Mouse (Mus musculus): ENCODE measurements around the gene Vmp1. TPM values are rescaled to one million over a fixed set of nuclear protein-coding genes. Genes with fewer than 3 reads are reported as not detected.

The Vmp1 gene
- polyA plus RNA-seq, 1 experiment from 2014 or later = 119 TPM

DNA sequence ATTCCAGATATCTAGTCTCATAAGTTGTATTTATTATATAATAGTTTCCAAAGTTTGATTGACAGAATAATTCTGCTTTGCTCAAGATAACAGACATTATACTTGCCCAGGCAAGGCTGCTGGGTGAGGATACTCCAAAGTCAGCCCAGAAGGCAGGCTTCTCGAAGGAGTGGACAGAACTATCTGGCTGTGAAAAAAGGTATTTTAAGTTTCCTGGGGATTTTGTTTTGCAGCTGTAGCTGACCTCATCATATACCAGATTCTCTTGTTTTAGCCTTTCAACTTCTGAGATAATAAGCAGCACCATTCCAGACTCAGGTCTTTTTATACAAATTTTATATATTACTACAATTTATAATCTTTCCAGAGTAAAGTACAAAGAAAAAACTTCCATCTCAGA lies 34.1 kb downstream of the Vmp1 start:
- no peak for DNase-seq (ENCODE audit: low spot score)

DNA sequence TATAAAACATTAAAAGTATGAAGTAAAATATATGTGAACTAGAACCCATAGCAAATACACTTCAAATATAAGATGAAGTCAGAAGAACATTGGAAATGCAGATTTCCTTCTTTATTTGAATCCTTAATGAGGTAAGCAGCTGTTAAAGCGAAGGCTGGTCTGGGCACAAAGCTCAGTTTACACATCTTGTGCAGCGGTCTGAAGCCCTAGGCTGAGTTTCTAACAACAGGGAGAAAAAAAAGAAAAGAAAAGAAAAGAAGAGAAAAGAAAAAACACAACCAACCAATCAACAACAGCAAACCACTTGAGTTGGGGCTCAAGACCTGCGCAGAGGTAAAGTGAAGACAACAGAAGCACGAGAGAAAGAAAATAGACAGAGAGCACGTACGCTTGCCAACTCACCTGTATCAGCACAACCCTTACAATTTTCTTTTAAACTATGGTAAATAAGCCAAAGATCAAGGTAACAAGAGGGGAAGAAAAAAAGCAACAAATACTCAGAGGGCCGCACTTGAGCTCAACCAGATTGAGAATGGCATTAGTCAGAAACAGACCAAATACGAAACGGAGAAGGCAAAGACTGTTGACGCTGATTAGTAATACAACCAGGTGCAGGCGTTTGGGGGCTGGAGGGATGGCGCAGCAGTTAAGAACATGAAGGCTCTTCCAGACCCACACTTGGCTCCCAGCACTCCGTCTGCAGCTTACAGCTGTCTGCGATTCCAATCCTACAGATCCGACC lies 35.8 kb downstream of the Vmp1 start:
- no peaks in the 10 kb centered on the region for H3K27me3 ChIP-seq (replicated peaks; ENCODE audit: control insufficient read depth, insufficient read depth, low read length)
- no peak overlapping the region for H3K4me3 ChIP-seq (ENCODE audit: low read depth, low read length)
- no peak overlapping the region for H3K27ac ChIP-seq (ENCODE audit: low read depth, low read length)
- ATAC-seq = no peak
- no peaks in the 10 kb centered on the region for H3K4me1 ChIP-seq (ENCODE audit: control insufficient read depth, insufficient read depth, low read length)
- no peak overlapping the region for H3K9ac ChIP-seq (ENCODE audit: low read length)
- 69% methylated on average over 15 of the region's 15 CpGs for WGBS
- H3K4me2 ChIP-seq (ENCODE audit: low read length) = no peak overlapping the region
- DNase-seq (ENCODE audit: low spot score) = peak; percentile 19
- peaks cover 8% of the 10 kb centered on the region; the same call in 1 of the 2 replicates for H3K36me3 ChIP-seq (ENCODE audit: control insufficient read depth, insufficient read depth, low read length)
- H3K9me3 ChIP-seq (replicated peaks; ENCODE audit: control insufficient read depth, low read length) = no peaks in the 10 kb centered on the region

More for the DNA sequence above, 34.1 kb downstream of the Vmp1 start:
- Histone ChIP-seq H3K9ac (ENCODE audit: low read length) (no peak overlapping the region), H3K4me1 (ENCODE audit: control insufficient read depth, insufficient read depth, low read length) (no peaks in the 10 kb centered on the region), H3K9me3 (replicated peaks; ENCODE audit: control insufficient read depth, low read length) (no peaks in the 10 kb centered on the region), H3K27me3 (replicated peaks; ENCODE audit: control insufficient read depth, insufficient read depth, low read length) (no peaks in the 10 kb centered on the region), H3K4me3 (ENCODE audit: low read depth, low read length) (no peak overlapping the region), H3K27ac (ENCODE audit: low read depth, low read length) (no peak overlapping the region), H3K4me2 (ENCODE audit: low read length) (no peak overlapping the region), H3K36me3 (ENCODE audit: control insufficient read depth, insufficient read depth, low read length) (no peaks in the 10 kb centered on the region)
- ATAC-seq = no peak
- WGBS = 90% methylated on average over 1 of the region's 1 CpGs

GRCm38 (mm10) chr11:86646885-86647459 lies 36.7 kb downstream of the Vmp1 start:
- H3K4me1 ChIP-seq (ENCODE audit: control insufficient read depth, insufficient read depth, low read length) = no peaks in the 10 kb centered on the region
- no peak overlapping the region for H3K4me2 ChIP-seq (ENCODE audit: low read length)
- H3K4me3 ChIP-seq (ENCODE audit: low read depth, low read length) = no peak overlapping the region
- no peak overlapping the region for H3K9ac ChIP-seq (ENCODE audit: low read length)
- H3K27me3 ChIP-seq (replicated peaks; ENCODE audit: control insufficient read depth, insufficient read depth, low read length) = no peaks in the 10 kb centered on the region
- peaks cover 14% of the 10 kb centered on the region; the same call in 1 of the 2 replicates for H3K36me3 ChIP-seq (ENCODE audit: control insufficient read depth, insufficient read depth, low read length)
- WGBS = 82% methylated on average over 3 of the region's 3 CpGs
- DNase-seq (ENCODE audit: low spot score) (no peak), ATAC-seq (no peak)
- H3K9me3 ChIP-seq (replicated peaks; ENCODE audit: control insufficient read depth, low read length) = no peaks in the 10 kb centered on the region
- H3K27ac ChIP-seq (ENCODE audit: low read depth, low read length) = no peak overlapping the region

- 47% methylated on average over 7 of the region's 7 CpGs for WGBS
- ATAC-seq (no peak), DNase-seq (ENCODE audit: low spot score) (peak; percentile 10)
- Histone ChIP-seq H3K27ac (ENCODE audit: low read depth, low read length) (no peak overlapping the region), H3K4me2 (ENCODE audit: low read length) (no peak overlapping the region), H3K27me3 (replicated peaks; ENCODE audit: control insufficient read depth, insufficient read depth, low read length) (no peaks in the 10 kb centered on the region), H3K36me3 (ENCODE audit: control insufficient read depth, insufficient read depth, low read length) (peaks cover 16% of the 10 kb centered on the region; the same call in 1 of the 2 replicates), H3K4me1 (ENCODE audit: control insufficient read depth, insufficient read depth, low read length) (no peaks in the 10 kb centered on the region), H3K4me3 (ENCODE audit: low read depth, low read length) (no peak overlapping the region), H3K9me3 (replicated peaks; ENCODE audit: control insufficient read depth, low read length) (no peaks in the 10 kb centered on the region), H3K9ac (ENCODE audit: low read length) (no peak overlapping the region)
These were observed 37.4 kb downstream of the Vmp1 start for GRCm38 (mm10) chr11:86646136-86646834.

DNA sequence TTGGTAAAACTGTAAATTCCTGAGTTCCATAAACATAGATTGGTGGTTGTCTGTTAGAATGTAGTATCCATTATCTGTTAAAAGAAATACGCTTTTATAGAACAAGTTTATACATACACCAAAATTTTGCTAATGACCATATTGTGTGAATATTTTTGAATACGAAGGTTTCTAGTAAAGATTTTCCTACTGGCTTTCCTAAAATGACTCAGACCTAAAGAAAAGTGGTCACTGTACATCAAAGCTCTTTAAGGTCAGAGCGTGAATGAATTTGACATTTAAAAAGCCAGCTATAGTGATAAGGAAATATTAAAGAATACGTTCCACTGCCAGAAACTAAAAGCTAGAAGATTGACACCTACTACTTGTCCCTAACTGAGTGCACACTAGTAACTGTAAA lies 39.1 kb downstream of the Vmp1 start:
- H3K9me3 ChIP-seq (replicated peaks; ENCODE audit: control insufficient read depth, low read length) = no peaks in the 10 kb centered on the region
- ATAC-seq (no peak), DNase-seq (ENCODE audit: low spot score) (no peak)
- H3K9ac ChIP-seq (ENCODE audit: low read length) = no peak overlapping the region
- WGBS = 96% methylated on average over 4 of the region's 4 CpGs
- H3K27ac ChIP-seq (ENCODE audit: low read depth, low read length) = no peak overlapping the region
- H3K36me3 ChIP-seq (ENCODE audit: control insufficient read depth, insufficient read depth, low read length) = peaks cover 16% of the 10 kb centered on the region; the same call in 1 of the 2 replicates
- no peaks in the 10 kb centered on the region for H3K27me3 ChIP-seq (replicated peaks; ENCODE audit: control insufficient read depth, insufficient read depth, low read length)
- no peak overlapping the region for H3K4me2 ChIP-seq (ENCODE audit: low read length)
- H3K4me3 ChIP-seq (ENCODE audit: low read depth, low read length) = no peak overlapping the region
- no peaks in the 10 kb centered on the region for H3K4me1 ChIP-seq (ENCODE audit: control insufficient read depth, insufficient read depth, low read length)

- DNase-seq (ENCODE audit: low spot score) = no peak
- no peak for ATAC-seq
- WGBS = 91% methylated on average over 4 of the region's 4 CpGs
- peaks cover 16% of the 10 kb centered on the region; the same call in 1 of the 2 replicates for H3K36me3 ChIP-seq (ENCODE audit: control insufficient read depth, insufficient read depth, low read length)
- H3K27ac ChIP-seq (ENCODE audit: low read depth, low read length) = no peak overlapping the region
- no peak overlapping the region for H3K9ac ChIP-seq (ENCODE audit: low read length)
- no peak overlapping the region for H3K4me2 ChIP-seq (ENCODE audit: low read length)
- no peak overlapping the region for H3K4me3 ChIP-seq (ENCODE audit: low read depth, low read length)
- no peaks in the 10 kb centered on the region for H3K27me3 ChIP-seq (replicated peaks; ENCODE audit: control insufficient read depth, insufficient read depth, low read length)
- no peaks in the 10 kb centered on the region for H3K9me3 ChIP-seq (replicated peaks; ENCODE audit: control insufficient read depth, low read length)
- no peaks in the 10 kb centered on the region for H3K4me1 ChIP-seq (ENCODE audit: control insufficient read depth, insufficient read depth, low read length)
These were observed 41.9 kb downstream of the Vmp1 start for GRCm38 (mm10) chr11:86641714-86642113.

DNA sequence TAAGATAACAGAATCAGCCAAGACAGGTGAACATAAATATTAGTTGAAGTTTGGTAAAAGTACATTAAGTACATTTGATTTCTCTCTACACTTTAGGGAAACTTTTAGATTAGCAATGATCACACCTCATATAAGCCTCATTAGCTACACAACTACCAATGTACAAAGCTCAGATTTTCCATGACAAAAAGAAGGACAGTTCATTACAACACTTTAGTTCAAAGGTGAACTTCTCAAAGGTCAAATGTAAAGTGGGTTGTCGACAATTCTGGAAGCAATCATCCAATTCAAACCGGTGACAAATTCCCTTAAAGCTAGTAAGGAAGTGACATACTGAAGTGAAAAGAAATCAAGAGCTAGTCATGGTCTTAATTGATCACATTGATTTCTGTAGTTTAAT lies 45.9 kb downstream of the Vmp1 start:
- H3K27me3 ChIP-seq (replicated peaks; ENCODE audit: control insufficient read depth, insufficient read depth, low read length) = no peaks in the 10 kb centered on the region
- H3K4me3 ChIP-seq (ENCODE audit: low read depth, low read length) = no peak overlapping the region
- peaks cover 13% of the 10 kb centered on the region; the same call in 1 of the 2 replicates for H3K36me3 ChIP-seq (ENCODE audit: control insufficient read depth, insufficient read depth, low read length)
- ATAC-seq (no peak), DNase-seq (ENCODE audit: low spot score) (no peak)
- no peaks in the 10 kb centered on the region for H3K9me3 ChIP-seq (replicated peaks; ENCODE audit: control insufficient read depth, low read length)
- no peak overlapping the region for H3K4me2 ChIP-seq (ENCODE audit: low read length)
- H3K4me1 ChIP-seq (ENCODE audit: control insufficient read depth, insufficient read depth, low read length) = no peaks in the 10 kb centered on the region
- no peak overlapping the region for H3K27ac ChIP-seq (ENCODE audit: low read depth, low read length)
- WGBS = 86% methylated on average over 2 of the region's 2 CpGs
- no peak overlapping the region for H3K9ac ChIP-seq (ENCODE audit: low read length)

GRCm38 (mm10) chr11:86634396-86634795 lies 49.2 kb downstream of the Vmp1 start:
- Histone ChIP-seq H3K9ac (ENCODE audit: low read length) (no peak overlapping the region), H3K27me3 (replicated peaks; ENCODE audit: control insufficient read depth, insufficient read depth, low read length) (no peaks in the 10 kb centered on the region), H3K9me3 (replicated peaks; ENCODE audit: control insufficient read depth, low read length) (no peaks in the 10 kb centered on the region), H3K36me3 (ENCODE audit: control insufficient read depth, insufficient read depth, low read length) (peaks cover 14% of the 10 kb centered on the region; the same call in 1 of the 2 replicates), H3K27ac (ENCODE audit: low read depth, low read length) (no peak overlapping the region), H3K4me2 (ENCODE audit: low read length) (no peak overlapping the region), H3K4me3 (ENCODE audit: low read depth, low read length) (no peak overlapping the region), H3K4me1 (ENCODE audit: control insufficient read depth, insufficient read depth, low read length) (no peaks in the 10 kb centered on the region)
- 90% methylated on average over 6 of the region's 6 CpGs for WGBS
- DNase-seq (ENCODE audit: low spot score) (no peak), ATAC-seq (no peak)

- ATAC-seq (no peak), DNase-seq (ENCODE audit: low spot score) (no peak)
- Histone ChIP-seq H3K9ac (ENCODE audit: low read length) (no peak overlapping the region), H3K4me3 (ENCODE audit: low read depth, low read length) (no peak overlapping the region), H3K4me1 (ENCODE audit: control insufficient read depth, insufficient read depth, low read length) (no peaks in the 10 kb centered on the region), H3K36me3 (ENCODE audit: control insufficient read depth, insufficient read depth, low read length) (peaks cover 17% of the 10 kb centered on the region), H3K27ac (ENCODE audit: low read depth, low read length) (no peak overlapping the region), H3K4me2 (ENCODE audit: low read length) (no peak overlapping the region), H3K27me3 (replicated peaks; ENCODE audit: control insufficient read depth, insufficient read depth, low read length) (no peaks in the 10 kb centered on the region), H3K9me3 (replicated peaks; ENCODE audit: control insufficient read depth, low read length) (no peaks in the 10 kb centered on the region)
- WGBS = 67% methylated on average over 7 of the region's 7 CpGs
These were observed 53.7 kb downstream of the Vmp1 start for GRCm38 (mm10) chr11:86629941-86630340.
